Mouse (Mus musculus) heart, postnatal 10 days (tissue): ENCODE measurements around the gene Ephb1. TPM values are rescaled to one million over a fixed set of nuclear protein-coding genes. Genes with fewer than 3 reads are reported as not detected.

ENCODE experiments used
- DNase-seq, 2 experiments: peaks; one replicate each; pipeline ENCODE4 v3.0.0; 2021
- intact Hi-C: fragments of 180-260 bp; cut with DNase I; formaldehyde crosslinking; loops from one replicate; pipeline ENCODE4 v1.15.1; 2025
- total RNA-seq, 2 experiments: library from RNA; stranded (reverse); gene quantifications; 2 replicates each; pipeline ENCODE4 v1.2.3; 2021

The Ephb1 gene
- total RNA-seq, 2 experiments from 2014 or later = 9.1 to 10.5 TPM

DNA sequence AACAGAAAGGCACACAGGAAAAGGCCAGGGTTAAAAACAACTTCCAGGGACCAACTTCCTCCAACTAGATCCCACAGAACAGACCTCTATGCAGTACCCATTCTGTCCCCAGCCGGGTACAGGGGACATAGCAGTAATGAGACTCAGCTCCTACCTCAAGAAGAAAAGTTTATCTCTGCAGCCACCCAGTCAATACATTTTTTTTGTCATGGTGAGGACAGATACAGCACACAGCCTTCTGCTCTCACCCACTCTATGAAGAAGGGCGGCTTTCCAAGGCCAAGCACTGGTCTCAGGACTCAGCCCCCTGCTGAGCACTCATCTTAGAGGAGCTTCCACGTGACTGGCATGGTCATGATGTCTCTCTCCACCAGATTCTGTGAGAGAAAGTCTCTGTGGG lies 414.3 kb downstream of the Ephb1 start:
- DNase-seq = no peak
- intact Hi-C loops = no loop called here

DNA sequence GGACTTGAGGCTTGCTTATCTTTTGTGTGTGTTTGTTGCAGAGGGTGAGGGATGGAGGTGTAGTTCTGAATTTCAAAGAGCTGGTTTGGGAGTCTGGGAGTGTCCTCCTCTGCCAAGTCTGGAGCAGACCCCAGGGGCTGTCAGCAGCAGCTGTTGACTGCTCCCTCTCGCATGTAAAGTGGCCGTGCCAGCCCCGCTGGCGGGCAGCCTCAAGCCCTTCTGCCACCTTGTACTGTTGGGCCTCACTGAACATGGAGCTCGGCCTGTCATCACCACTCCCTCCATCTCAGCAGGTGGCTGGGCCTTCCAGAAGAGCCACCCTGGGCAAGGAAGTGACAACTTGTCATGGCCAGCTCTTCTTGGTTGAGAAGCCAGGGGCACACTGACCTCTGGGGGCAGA lies 415.5 kb downstream of the Ephb1 start:
- peak; percentile 10 to 23 for DNase-seq
- intact Hi-C loops = no loop called here

DNA sequence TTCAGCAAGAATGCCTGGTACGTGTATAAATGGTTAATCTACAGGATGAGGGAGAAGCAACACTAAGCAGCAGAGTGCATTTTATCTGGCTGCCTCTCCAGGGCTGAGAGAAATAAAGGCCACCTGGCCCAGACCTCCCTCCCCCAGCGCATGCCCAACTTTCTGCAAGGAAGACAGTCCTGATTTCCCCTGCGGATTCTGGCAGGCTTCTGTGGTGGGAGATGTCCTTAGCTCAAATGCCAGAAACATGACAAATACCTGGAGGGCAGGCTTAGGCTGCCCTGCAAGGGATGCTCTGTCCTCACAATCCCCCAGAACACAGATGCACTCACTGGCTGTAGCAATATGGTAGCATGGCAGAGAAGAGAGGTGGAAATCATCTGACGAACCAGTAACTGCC lies 416.4 kb downstream of the Ephb1 start:
- no peak for DNase-seq
- intact Hi-C loops = no loop called here

DNA sequence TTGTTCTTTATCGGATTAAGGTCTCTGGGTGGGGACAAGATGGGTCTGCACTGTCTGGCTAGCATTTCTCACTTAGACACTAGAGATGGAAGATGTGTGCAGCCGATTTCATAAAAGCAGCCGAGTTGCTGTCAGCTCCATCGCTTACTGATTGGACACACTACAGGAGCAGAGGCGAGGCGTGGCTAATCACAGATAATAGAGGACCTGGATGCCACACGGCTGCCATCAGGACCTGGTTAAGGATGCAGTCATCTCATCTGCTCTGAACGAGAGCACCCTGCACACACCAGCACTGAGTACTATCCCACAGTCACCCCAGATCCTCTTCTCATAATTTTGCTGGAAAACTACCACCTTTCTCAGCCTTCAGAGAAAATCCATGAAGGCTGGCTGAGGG lies 419.6 kb downstream of the Ephb1 start:
- DNase-seq = no peak
- intact Hi-C loops = no loop called here

DNA sequence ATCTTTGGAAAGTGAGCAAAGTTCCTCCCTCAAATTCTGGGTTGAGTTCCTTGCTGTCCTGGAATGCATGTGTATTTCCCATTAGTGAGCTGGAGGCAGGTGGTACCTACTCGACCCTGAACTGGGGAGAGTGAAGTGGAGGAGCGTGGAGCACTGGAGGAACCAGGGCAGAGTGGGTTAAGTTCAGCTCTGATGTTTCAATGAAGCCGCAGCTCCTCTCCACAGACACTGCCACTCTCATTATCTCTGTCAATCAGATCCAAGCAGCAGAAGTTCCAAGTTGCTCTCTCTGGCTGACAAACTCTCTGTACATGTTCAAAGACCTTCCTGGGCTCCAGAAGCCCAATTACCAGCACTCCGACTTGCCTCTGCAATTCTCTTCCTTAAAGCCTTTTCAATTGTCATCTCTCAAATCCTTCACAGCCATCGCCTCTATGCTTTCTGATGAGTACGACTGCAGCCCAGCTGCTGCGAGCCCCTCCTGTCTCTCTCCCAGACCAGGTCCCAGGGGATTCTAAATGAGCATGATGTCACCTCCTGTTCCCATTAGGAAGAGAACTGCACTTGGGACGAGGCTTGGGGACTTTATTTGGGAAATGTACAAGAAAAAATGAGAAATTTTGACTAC lies 420.4 kb downstream of the Ephb1 start:
- peak; percentile 42 for DNase-seq
- intact Hi-C loops = no loop called here

DNA sequence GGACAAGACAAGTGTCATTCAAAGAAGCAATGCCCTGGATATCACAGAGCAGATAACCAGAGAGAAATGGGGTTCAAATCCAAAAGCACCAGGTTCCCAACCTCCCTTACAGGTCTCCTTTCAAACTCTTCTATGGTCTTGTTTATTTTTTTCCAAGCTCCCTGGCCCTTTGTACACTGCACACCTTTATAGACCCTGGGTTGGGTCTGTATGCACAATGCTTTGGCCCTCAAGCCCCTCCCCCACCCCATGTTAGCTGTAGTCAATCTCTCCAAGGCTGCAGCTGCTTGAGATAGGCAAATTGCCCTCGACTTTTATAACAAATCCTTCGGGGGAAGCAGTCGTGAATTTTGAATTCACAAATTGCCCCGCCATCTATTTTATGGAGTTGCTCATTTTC lies 429.7 kb downstream of the Ephb1 start:
- intact Hi-C loops = loop anchor here (5.0 kb wide), 1 partner anchor 427 kb away; the partner anchor contains the start of gene Ephb1
- DNase-seq = no peak

DNA sequence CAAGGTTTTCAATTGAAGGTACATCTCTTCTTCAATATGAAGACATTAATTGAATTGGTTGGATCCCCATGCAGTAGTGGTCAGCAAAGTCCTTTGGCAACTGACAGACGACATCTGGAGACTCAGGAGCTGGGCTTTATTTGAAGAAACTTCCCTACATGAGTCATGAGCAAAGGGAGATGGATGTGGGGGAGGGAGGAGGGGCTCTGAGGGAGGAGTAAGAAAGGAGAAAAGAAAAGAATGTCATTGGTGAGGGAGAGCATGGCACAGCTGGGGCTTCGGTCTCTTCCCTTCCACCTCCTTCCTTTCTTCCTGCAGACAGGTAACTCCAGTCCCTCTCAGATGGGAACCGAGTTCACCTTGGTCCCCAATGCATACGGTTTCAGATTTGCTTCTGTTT lies 431.6 kb downstream of the Ephb1 start:
- intact Hi-C loops = no loop called here
- peak; percentile 24 to 32 for DNase-seq

DNA sequence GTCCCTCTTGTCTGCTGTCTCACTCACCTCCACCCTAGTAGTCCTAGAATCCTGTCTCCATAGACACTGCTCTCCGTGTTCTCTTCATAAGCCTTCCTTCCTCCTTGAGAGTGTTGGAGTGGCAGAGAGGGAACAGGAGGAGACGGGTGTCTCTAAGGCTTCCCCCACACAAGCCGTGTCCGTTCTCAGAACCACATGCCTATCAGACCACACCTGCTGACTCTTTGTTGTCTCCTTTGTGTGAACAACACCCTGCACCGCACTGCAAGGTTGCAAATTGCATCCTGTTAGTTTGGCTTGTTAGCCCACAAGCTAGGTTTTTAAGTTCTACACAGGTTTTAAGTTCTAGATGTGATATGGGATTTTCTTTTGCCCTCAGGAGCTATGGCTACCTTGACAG lies 435.2 kb downstream of the Ephb1 start:
- intact Hi-C loops = no loop called here
- no peak for DNase-seq

DNA sequence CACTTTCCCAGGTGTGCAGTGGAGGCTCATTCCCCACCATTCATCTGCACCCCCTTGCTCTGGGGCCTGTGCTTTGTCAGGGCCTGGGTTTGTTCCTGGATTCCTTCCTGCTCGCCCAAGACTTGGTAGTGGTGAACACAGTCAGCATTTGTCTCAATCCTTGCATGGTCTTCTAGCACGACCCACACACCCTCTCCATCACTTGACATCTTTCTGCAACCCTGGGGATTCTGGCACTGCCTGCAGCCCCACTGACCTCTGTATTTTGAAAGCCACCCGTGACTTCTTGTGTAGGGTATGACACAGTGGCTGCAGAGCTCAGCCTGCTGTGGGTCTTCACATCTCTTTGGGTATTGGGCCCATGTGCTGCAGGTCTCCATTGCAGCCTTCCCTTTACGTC lies 435.7 kb downstream of the Ephb1 start:
- no peak for DNase-seq
- intact Hi-C loops = no loop called here

DNA sequence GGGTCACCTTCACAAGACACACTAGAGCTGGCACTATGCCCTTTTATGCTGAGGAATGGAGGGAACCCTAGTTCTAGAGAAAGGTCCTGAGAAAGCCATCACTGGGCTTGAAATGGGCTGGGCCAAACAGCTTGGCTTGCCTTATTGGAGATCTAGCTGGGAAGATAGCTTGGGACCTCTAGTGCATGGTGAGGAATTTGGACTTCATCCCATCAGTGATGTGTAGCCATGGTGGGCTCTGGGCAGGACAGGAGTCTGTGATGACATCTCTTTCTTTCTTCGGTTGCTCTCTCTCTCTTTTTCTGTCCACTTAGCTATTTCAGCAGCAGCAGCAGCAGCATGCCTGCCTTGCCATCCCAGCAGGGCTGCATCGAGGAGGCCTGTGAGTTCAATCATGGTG lies 439.4 kb downstream of the Ephb1 start:
- intact Hi-C loops = no loop called here
- DNase-seq = no peak

DNA sequence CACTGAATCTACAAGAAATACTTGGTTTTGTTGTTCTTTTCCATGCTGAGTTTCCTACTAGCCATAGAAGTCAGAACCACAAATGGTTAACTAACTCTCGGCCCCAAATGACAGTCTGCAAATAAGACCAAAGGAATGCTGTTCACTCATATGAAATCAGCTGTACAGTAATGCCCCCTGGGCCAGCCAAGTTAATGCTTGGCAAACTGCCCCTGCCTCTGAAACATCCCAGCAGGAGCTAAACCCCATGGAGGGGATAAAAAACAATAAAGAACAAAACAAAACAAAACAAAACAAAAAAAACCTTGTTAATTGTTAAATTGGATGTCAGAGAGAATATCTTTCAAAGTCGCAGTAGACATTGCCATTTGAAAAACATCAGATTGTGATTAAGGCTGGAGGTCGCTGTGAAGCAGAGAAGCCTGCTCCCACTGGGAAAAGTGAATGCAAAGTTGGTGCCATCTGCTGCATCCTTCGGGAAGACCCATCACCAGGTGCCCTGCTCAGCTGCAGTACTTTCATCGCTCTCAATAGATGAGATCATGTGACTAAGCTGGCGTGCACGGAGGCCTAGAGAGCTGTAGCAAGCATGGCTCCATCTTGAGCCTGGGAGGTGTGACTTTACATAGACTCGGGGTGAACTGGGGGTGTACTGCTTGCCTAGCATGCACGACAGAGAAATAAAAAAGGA lies 443.2 kb downstream of the Ephb1 start:
- intact Hi-C loops = no loop called here
- peak; percentile 47 for DNase-seq

DNA sequence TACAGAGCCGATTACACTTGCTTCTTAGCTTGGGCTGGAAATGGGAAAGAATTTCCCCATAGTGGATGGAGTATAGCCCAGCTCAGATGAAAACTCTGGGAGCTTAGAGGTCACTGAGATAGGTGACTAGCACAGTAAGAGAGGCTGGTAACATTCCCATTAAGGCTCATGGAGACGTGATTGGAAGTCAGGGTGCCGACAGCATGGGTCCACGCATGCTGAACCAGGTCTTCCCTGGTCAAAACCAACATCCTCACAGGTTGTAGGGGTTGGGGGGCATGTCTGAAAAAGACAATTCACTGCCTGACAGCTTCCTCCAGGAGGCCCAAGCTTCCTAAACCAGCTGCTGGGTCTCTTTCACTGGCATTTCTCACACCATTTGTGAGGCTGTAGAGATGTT lies 445.0 kb downstream of the Ephb1 start:
- intact Hi-C loops = no loop called here
- DNase-seq = no peak

DNA sequence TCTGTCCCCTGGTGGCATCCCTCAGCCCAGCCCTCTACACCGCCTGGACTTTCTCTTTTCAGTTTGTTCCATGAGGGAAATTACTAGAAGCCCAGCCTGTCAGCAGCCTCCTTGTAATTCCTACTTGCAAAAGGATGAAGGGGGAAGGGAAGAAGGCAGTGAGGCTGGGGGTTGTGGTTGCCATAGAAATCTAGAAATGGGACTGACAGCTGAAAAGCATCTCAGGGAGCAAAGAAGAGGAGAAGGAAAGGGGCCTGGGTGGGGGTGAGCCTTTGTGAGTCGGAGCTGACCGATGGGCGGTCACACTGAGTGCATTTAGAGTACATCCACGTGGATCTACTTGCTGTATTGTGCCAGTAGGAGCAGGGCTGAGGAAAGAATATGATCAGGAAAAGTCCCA lies 445.6 kb downstream of the Ephb1 start:
- no peak for DNase-seq
- intact Hi-C loops = no loop called here

DNA sequence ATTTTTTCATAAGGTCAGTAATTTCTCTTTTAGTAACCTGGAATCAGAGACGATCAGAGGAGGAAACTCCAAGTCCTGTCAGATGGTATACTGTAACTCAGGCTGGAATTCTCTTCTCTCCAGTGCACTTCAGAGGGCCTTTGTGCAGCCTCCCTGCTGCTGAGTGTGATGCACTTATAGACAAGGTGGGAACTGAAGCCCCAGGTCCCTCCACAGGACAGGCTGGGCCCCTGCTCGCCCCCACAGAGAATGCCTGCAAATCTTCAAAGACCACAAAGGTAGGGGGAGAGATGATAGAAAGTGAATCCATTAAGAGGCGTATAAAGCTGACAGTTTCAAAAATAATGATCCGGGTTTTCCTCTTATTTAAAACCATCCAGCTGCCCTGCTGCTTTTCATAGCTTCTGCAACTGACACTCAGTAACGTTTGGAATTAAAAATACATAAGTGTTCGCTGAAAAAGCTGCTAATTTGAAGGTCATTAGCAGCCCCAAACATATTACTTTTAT lies 446.7 kb downstream of the Ephb1 start:
- intact Hi-C loops = no loop called here
- DNase-seq = no peak

DNA sequence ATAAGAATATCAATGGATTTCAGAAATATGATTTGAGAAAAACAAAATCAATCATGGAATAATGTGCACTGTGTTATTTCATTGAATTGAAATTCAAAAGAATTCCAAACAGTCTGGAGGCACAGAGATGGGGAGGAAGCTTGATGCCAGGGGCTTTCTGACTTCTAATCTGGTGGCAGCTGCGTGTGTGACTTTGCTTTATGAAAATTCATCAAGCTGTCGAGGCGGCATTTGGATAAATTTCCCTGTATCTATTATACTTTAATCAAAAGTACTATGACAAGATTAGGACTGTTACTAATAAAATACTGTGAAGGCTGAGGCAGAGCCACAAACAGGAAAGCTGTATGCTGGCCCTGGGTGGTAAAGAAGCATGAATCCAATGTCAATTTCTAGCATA lies 451.1 kb downstream of the Ephb1 start:
- no peak for DNase-seq
- intact Hi-C loops = no loop called here

DNA sequence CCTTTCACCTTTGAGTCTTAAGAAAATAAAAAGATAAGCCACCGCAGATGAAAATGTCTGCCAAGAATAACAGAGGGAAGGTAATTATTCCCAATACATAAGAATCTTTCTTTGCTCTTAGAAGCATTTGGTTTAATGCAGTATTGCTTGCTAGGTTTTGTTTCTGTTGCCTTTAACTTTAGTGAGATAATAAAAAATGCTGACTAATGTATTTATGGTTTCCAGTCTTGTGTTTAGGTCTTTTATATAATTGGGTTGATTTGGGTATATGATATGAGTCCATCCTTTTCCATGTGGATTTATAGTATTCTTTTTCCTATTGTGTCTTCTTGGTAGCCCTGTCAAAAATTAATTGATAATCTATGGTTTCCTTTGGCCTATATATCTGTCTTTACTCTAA lies 456.6 kb downstream of the Ephb1 start:
- intact Hi-C loops = no loop called here
- no peak for DNase-seq

DNA sequence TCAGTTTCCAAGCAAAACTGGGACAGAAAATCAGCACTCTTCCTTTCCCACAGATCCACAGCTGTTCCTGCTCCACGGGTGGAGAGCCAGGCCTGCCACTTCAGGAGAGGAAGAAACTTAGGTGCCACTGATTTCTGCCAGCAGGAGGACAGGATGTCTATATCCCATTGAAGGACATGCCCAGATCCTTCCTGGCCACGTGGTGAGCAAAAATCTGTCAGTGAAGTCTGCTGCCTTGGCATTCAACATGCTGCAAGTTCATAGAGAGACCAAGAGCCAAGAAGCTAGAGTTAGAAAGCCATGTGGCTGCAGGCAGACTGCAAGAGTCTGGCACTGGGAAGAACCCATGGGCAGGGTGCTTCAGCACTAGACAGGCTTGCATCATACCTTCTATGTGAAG lies 471.2 kb downstream of the Ephb1 start:
- intact Hi-C loops = no loop called here
- DNase-seq = no peak

DNA sequence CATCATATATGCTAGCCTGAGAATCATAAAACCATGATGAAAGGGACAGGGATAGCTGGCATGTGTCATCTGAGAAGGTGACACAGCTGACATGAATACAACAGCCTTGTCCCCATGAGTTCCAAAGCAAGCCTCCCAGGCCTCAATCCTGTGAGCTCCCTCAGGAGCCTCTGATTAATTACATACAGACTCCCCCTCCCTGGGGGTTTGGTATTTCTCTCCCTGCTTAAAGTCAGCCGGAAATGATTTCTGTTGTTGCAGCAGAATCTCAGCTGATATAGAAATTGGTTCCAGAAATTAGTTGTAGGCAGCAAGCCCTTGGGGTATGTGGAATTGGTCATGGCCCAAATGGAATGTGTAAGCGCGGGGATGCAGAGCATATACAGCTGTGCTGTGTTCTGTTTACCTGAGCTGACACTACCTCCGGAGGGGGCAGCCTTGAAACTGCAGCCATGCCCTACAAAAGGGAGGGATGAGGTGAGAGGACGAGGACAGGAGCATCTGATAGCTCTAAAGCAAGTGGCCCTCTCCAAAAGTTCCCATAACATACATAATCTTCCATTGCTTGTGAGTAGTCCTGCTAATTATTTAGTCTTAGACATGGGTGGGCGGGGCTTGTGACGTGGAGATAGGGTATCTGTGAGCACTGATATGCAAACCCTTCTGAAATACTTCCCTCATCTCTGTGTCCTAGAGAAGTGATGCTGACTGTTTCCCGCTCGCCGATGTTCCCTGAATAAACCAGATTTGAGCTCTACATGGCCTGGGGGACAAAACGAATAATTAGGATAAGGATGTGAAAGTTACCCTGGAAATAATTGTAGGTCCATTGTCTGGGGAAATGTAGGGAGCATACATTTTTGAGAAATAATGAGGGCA lies 477.1 kb downstream of the Ephb1 start:
- DNase-seq = no peak

DNA sequence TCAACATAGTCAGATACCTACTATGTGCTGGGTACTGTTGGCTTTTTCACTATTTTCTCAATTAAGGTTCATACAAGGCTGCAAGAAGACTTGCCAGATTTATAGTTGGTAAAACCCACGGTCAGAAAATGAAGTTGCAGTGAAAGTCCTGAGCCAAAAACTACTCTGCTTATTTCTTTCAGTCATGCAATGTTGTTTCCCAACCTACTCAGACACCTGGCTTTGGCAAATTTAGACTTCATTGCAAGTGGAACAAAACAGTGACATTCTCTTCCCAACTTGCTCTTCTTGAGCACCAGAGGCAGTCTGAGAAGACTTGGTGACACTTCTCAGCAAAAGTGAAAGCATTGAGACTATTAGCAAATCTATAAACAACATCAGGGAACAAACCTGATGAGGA lies 479.2 kb downstream of the Ephb1 start:
- intact Hi-C loops = no loop called here
- no peak for DNase-seq

More for the DNA sequence above, 477.1 kb downstream of the Ephb1 start:
- intact Hi-C loops = no loop called here
